Mouse (Mus musculus) lung, postnatal 10 days (tissue): ENCODE data around the gene Nceh1.
"Not testable (repeated sequence)": the region's sequence is repeated elsewhere in the genome, so short reads cannot be mapped to it uniquely, and the experiment has no call there.

ENCODE experiments used
- DNase-seq: peaks from one replicate; pipeline ENCODE4 v3.0.0; 2021

Gene Nceh1

GRCm38 (mm10) chr3:27288301-27288700 lies 105.5 kb downstream of the Nceh1 start:
- DNase-seq = no peak

GRCm38 (mm10) chr3:27288909-27289308 lies 106.1 kb downstream of the Nceh1 start:
- peak; percentile 50 for DNase-seq

DNA sequence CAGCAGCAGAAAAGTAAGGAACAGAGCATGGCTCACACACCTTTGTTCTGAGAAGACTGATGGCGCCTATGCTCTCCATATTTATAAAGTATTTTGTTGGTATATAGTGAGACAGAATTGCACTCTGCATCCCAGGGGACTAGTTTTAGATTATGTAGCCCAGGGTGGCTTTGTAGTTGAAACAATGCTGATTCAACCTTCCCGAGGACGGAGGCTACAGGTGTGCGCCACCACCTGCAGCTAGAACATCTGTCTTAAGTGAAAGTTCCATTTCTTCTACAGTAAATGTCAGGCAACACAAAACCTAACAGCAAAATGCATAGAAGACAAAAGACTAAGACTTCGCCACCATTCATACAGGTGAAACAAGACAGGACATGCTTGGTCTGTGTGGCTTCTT lies 107.5 kb downstream of the Nceh1 start:
- DNase-seq = no peak

DNA sequence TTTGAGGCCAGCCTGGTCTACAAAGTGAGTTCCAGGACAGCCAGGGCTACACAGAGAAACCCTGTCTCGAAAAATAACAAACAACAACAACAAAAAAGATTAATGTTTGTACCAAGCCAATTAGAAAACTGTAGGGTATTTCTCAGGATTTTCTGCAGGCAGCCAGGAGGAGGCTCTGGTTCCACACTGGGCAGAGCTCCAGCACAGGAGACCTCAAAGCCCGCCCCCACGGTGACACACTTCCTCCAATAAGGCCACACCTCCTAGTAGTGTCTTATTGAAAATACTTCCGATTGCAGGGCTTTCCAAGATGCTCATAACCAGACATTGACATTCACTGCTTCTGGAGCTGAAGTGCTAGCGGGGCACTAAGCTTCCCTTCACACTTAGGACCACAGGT lies 108.2 kb downstream of the Nceh1 start:
- not testable (repeated sequence) for DNase-seq

GRCm38 (mm10) chr3:27291411-27291810 lies 108.6 kb downstream of the Nceh1 start:
- DNase-seq = not testable (repeated sequence)

DNA sequence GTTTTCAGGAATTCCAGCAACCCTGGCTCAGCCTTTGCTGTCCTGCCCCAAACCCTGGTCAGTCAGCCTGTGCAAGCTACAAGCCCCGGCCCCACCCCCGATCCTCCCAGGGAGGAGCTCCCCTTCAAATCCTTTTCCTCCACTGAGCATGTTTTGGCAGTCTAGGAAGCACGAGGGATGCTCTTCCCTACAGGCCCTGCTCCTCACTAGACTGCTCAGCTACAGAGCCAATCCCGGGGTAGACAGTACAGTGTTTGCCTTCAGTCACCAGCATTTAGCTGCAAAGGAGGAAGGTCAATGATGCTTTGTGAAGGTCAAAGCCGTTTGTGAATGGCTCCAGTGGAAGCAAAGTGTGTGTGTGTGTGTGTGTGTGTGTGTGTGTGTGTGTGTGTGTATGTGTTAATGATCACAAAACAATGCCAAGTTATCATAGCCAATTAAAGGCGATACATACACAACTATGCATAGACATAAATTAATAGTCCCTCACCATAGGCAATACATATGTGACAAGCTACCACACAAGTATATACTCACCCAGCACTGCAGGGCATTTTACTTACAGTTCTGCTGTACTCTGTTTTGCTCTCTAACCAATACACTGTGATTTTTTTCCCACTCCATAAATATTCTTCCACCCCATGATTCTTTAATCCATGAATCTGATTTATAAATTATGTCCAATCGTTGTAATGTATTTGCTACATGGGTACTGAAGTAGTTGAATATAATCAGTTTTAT lies 111.0 kb downstream of the Nceh1 start:
- no peak for DNase-seq

DNA sequence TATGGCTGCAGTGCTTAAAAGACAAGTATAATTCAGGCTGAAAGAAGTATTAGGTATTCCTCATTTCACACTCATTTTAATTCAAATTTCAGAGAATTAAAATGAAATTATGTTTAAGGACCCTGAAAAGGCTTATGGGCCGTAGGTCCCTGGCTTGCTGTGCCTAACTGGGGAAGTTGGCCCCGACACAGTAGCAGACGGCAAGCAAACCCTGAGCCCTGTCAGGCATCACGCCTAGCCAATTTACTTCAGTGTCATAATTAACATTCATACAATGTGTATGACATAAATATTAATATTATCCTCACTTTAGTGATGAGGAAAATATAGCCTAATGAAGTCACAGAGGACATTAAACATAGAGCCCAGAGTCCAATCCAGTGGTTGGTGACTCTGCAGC lies 117.7 kb downstream of the Nceh1 start:
- DNase-seq = no peak

GRCm38 (mm10) chr3:27302339-27303022 lies 119.7 kb downstream of the Nceh1 start:
- DNase-seq = no peak

- DNase-seq = no peak
These were observed 124.0 kb downstream of the Nceh1 start for GRCm38 (mm10) chr3:27306815-27307214.

- DNase-seq = peak; percentile 53
These were observed 128.2 kb downstream of the Nceh1 start for GRCm38 (mm10) chr3:27310973-27311372.

DNA sequence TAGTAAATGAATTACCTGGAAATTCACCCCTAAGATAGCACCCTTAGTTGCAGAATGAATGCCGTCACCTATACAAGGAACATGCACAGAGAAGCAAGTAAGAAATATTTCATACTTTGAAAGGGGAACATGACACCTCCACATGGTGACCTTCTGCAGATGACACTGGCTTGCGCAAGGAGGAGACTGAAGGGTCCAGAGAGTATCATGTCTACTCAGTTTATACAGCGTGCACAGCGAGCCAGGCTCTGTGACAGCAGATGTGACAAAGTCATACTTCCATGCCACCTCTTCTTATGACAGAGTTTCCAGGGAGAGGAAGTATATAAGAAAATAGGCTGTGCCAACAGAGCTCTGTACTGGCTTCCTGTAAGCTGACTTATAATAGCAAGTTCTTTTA lies 128.7 kb downstream of the Nceh1 start:
- no peak for DNase-seq

DNA sequence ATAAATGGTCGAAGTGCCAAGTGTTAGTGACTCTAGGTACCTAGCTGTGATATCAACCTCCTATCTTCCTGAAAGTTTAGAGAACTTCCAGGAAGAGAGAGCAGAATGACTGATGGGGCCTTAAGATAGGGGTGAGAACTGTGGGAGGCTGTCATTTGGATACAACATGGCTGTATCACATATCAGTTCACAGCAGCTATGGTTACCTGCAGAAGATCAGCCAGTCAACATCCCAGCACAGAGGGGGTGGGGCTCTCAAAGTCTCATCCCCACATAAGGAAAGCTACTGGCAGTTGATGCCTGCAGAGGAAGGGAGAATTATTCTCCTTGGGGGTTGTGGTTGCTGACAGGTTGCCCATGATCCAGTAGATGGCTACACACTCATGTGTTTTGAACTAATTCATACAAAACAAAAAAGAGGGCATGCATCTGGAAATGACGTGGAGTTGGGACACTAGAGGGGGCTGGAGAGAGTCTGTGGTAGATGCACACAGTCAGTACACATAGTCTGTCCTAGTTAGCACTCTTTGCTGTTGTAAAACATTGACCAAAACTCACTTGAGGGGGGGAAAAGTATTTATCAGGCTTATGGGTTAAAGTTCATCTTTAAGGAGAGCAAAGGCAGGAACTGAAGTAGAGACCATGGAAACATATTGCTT lies 131.9 kb downstream of the Nceh1 start:
- no peak for DNase-seq

DNA sequence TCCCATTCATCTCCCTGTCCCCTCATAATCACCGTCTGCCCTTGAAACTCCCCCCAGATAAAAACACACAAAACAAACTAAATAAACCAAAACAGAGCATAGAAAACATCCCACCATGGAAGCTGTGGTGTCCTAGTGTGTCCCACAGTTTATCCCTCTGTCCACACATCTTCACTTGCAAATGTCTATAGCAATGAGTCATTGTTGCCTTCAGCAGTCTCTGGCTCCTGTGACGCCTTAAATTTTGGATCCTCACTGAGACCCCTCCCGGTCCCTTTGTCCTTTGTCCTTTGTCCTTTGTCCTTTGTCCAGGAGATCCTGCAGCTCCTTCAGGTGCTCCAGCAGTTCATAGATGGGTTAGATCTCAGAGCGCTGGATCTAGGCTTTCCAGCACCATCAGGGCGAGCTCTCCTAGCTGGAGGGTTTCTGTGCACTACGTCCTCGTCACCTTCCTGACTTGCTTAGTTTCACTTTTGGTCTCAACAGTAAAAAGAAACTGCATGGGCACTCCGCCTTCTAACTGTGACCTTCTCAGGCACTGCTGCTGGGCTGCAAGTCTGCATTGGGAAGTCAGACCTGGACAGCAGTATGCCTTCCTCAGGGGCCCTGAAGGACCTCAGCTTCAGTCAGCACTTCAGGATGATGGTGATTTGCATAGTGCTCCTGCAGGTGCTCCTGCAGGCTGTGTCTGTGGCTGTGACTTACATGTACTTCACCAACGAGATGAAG lies 134.0 kb downstream of the Nceh1 start, which contains the start of gene Tnfsf10:
Tnfsf10 (plus strand) TSS at position 470 of the 729 bp plus-strand sequence.
- DNase-seq = peak; percentile 58

GRCm38 (mm10) chr3:27317288-27318024 lies 134.7 kb downstream of the Nceh1 start:
- DNase-seq = no peak

GRCm38 (mm10) chr3:27319650-27320049 lies 136.9 kb downstream of the Nceh1 start:
- no peak for DNase-seq

GRCm38 (mm10) chr3:27320613-27321495 lies 138.1 kb downstream of the Nceh1 start:
- peak; percentile 63 for DNase-seq

GRCm38 (mm10) chr3:27322591-27322990 lies 139.8 kb downstream of the Nceh1 start:
- DNase-seq = no peak

- no peak for DNase-seq
These were observed 140.8 kb downstream of the Nceh1 start for GRCm38 (mm10) chr3:27323551-27323950.

DNA sequence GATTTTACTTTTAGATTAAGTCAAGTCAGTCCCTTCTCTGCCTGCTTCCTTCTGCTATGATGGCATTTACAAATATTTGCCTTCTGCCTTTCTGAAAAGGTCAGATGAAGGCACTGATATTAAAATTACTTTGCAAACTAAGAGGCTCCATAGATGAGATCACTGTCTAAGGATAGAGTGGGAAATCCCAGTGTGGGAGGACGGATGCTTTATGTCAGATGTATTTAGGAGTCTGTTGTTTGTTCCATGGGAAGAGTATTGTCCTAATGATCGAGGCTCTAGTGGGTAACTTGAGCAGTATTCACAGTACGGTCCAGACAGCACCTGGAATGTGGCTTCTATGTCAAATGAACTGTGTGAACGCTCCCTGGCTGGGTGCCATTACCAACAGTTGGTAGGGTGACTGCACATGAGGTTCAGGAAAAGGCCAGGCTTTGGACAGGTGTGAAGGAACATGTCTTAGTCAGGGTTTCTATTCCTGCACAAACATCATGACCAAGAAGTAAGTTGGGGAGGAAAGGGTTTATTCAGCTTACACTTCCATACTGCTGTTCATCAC lies 143.9 kb downstream of the Nceh1 start:
- DNase-seq = no peak

DNA sequence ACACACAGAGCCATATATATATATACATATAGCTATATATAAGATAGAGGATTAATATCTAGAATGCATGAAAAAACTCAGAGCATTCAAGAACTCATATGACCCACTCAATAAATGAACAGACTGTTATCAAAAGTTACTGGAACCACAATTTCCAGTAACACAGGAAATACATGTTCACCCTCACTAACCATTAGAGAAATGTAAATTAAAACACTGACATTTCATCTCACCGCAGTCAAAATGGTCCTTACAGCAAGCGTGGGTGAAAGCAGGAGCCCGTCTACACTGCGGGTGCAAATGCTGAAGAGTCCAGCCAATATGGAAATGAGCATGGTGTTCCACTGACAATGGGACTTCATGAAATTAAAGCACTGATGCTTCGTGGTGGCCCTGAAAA lies 147.9 kb downstream of the Nceh1 start:
- DNase-seq = no peak
